ENCODE assay signal across 19 mouse cellular contexts in genomic region chr1:175646952-175647351, GRCm38 (mm10). TPM values are rescaled to one million over a fixed set of nuclear protein-coding genes. Genes with fewer than 3 reads are reported as not detected.
DNase-seq lines count a peak whose midpoint lies in the region; ATAC-seq and TF ChIP-seq lines count a peak whose summit lies in the region.
"Had no signal": no experiment of that assay in that cellular context is flagged by ENCODE, and none has a peak within 500 bp of the region (broad histone marks: within the 10 kb centered on the region; RNA-seq: fewer than 3 reads in every experiment).

No protein-coding gene starts in this region.

- no peaks in the 10 kb centered on the region for H3K4me1 ChIP-seq in lung, embryonic 14.5 days (ENCODE audit: insufficient read depth)
- H3K4me1 ChIP-seq in kidney, embryonic 16.5 days (ENCODE audit: insufficient read depth, low read length) = no peaks in the 10 kb centered on the region
- no peaks in the 10 kb centered on the region for H3K4me1 ChIP-seq in liver, embryonic 11.5 days (replicated peaks; ENCODE audit: control insufficient read depth, insufficient read depth, low read length)
- H3K4me1 ChIP-seq: heart, embryonic 15.5 days; hindbrain, embryonic 10.5 days; stomach, embryonic 15.5 days had no signal

- H3K4me2 ChIP-seq in lung, embryonic 14.5 days = no peak overlapping the region
- no peak overlapping the region for H3K4me2 ChIP-seq in kidney, embryonic 16.5 days (replicated peaks; ENCODE audit: low read depth, low read length)
- H3K4me2 ChIP-seq in liver, embryonic 11.5 days = no peak overlapping the region
- H3K4me2 ChIP-seq: heart, embryonic 15.5 days; stomach, embryonic 15.5 days had no signal

- no peak overlapping the region for H3K4me3 ChIP-seq in lung, embryonic 14.5 days (ENCODE audit: low read depth, low read length)
- no peak overlapping the region for H3K4me3 ChIP-seq in kidney, embryonic 16.5 days (ENCODE audit: low read length)
- H3K4me3 ChIP-seq in liver, embryonic 11.5 days (ENCODE audit: low read depth, low read length) = no peak overlapping the region
- H3K4me3 ChIP-seq: heart, embryonic 15.5 days; hindbrain, embryonic 10.5 days; stomach, embryonic 15.5 days had no signal

- no peak for TF ChIP-seq CTCF in lung, embryonic 14.5 days (IDR thresholded peaks at IDR 0.05; ENCODE audit: low read depth)

- DNase-seq in lung, embryonic 14.5 days = peak; percentile 27
- no peak for DNase-seq in lung, postnatal 4 days
- no peak for DNase-seq in liver, embryonic 11.5 days (ENCODE audit: low spot score)
- DNase-seq in yolk sac, embryonic 10.5 days (ENCODE audit: low spot score) = peak; percentile 79
- DNase-seq in cerebellum, postnatal 10 days = no peak
- no peak for DNase-seq in frontal cortex, postnatal 25 days (ENCODE audit: low spot score in 2 of 2)
- no peak for DNase-seq in testis, postnatal 14 days (ENCODE audit: low spot score)
- DNase-seq: adrenal gland, postnatal 36 days; cerebellum, adult 8-10 months; heart, adult 18-20 months; thymus, postnatal 14 days had no signal

- ATAC-seq in lung, embryonic 14.5 days (ENCODE audit: insufficient read depth) = no peak
- peak; percentile 76; the same call in 1 of the 2 replicates for ATAC-seq in kidney, embryonic 16.5 days (ENCODE audit: low FRiP score, low TSS enrichment)
- peak; percentile 53; the same call in 1 of the 2 replicates for ATAC-seq in liver, embryonic 11.5 days (replicated peaks; ENCODE audit: low FRiP score)

- no peaks in the 10 kb centered on the region for H3K9me3 ChIP-seq in lung, embryonic 14.5 days (ENCODE audit: low read depth, low read length)
- no peaks in the 10 kb centered on the region for H3K9me3 ChIP-seq in kidney, embryonic 16.5 days (ENCODE audit: low read length)
- H3K9me3 ChIP-seq in liver, embryonic 11.5 days (ENCODE audit: control insufficient read depth, low read length) = no peaks in the 10 kb centered on the region
- H3K9me3 ChIP-seq: heart, embryonic 15.5 days; hindbrain, embryonic 10.5 days; stomach, embryonic 15.5 days had no signal

- no peaks in the 10 kb centered on the region for H3K27me3 ChIP-seq in lung, embryonic 14.5 days (ENCODE audit: insufficient read depth, low read length)
- no peaks in the 10 kb centered on the region for H3K27me3 ChIP-seq in kidney, embryonic 16.5 days (ENCODE audit: insufficient read depth, low read length)
- H3K27me3 ChIP-seq in liver, embryonic 11.5 days (replicated peaks; ENCODE audit: control insufficient read depth, insufficient read depth, low read length) = no peaks in the 10 kb centered on the region
- H3K27me3 ChIP-seq: heart, embryonic 15.5 days; stomach, embryonic 15.5 days had no signal

- H3K27ac ChIP-seq in lung, embryonic 14.5 days (ENCODE audit: low read depth) = no peak overlapping the region
- no peak overlapping the region for H3K27ac ChIP-seq in kidney, embryonic 16.5 days (ENCODE audit: low read length)
- H3K27ac ChIP-seq in liver, embryonic 11.5 days (ENCODE audit: low read depth, low read length) = no peak overlapping the region
- H3K27ac ChIP-seq: heart, embryonic 15.5 days; hindbrain, embryonic 10.5 days; stomach, embryonic 15.5 days had no signal

- 35% methylated on average over 9 of the region's 9 CpGs for WGBS in lung, embryonic 14.5 days
- 37% methylated on average over 9 of the region's 9 CpGs for WGBS in kidney, embryonic 16.5 days
- WGBS in liver, embryonic 11.5 days = 51% methylated on average over 9 of the region's 9 CpGs

- H3K36me3 ChIP-seq in lung, embryonic 14.5 days (ENCODE audit: insufficient read depth) = no peaks in the 10 kb centered on the region
- H3K36me3 ChIP-seq in kidney, embryonic 16.5 days (ENCODE audit: insufficient read depth, low read length) = no peaks in the 10 kb centered on the region
- no peaks in the 10 kb centered on the region for H3K36me3 ChIP-seq in liver, embryonic 11.5 days (ENCODE audit: control insufficient read depth, insufficient read depth, low read length)
- H3K36me3 ChIP-seq: heart, embryonic 15.5 days; hindbrain, embryonic 10.5 days; stomach, embryonic 15.5 days had no signal

- H3K9ac ChIP-seq in lung, embryonic 14.5 days = no peak overlapping the region
- no peak overlapping the region for H3K9ac ChIP-seq in kidney, embryonic 16.5 days (replicated peaks; ENCODE audit: low read length)
- no peak overlapping the region for H3K9ac ChIP-seq in liver, embryonic 11.5 days (ENCODE audit: low read depth, low read length)
- H3K9ac ChIP-seq: heart, embryonic 15.5 days; stomach, embryonic 15.5 days had no signal

RNA-seq across cellular contexts. Expression of gene Fh1, which starts 21.5 kb away (rescaled TPM):
- 115 and 123 TPM in 2 replicates for polyA plus RNA-seq in lung, embryonic 14.5 days (2014; fragmentation: Nextera tagmentation; extraction: Ambion mirVana)
- 142 and 160 TPM in 2 replicates for polyA plus RNA-seq in kidney, embryonic 16.5 days (2015; fragmentation: Nextera tagmentation; extraction: Ambion mirVana)
- polyA plus RNA-seq in liver, embryonic 11.5 days (2014; fragmentation: Nextera tagmentation; extraction: Ambion mirVana) = 136 and 146 TPM in 2 replicates

RNA-seq across cellular contexts. Expression of gene Kmo, which starts 26.8 kb away (rescaled TPM):
- polyA plus RNA-seq in lung, embryonic 14.5 days (2014; fragmentation: Nextera tagmentation; extraction: Ambion mirVana) = 0.12 and 0.51 TPM in 2 replicates
- polyA plus RNA-seq in kidney, embryonic 16.5 days (2015; fragmentation: Nextera tagmentation; extraction: Ambion mirVana) = 0.16 and 0.22 TPM in 2 replicates
- polyA plus RNA-seq in liver, embryonic 11.5 days (2014; fragmentation: Nextera tagmentation; extraction: Ambion mirVana) = 1.7 and 1.9 TPM in 2 replicates

RNA-seq across cellular contexts. Expression of gene Opn3, which starts 45.6 kb away (rescaled TPM):
- polyA plus RNA-seq in lung, embryonic 14.5 days (2014; fragmentation: Nextera tagmentation; extraction: Ambion mirVana) = 4.9 and 5.4 TPM in 2 replicates
- 9.3 and 9.4 TPM in 2 replicates for polyA plus RNA-seq in kidney, embryonic 16.5 days (2015; fragmentation: Nextera tagmentation; extraction: Ambion mirVana)
- polyA plus RNA-seq in liver, embryonic 11.5 days (2014; fragmentation: Nextera tagmentation; extraction: Ambion mirVana) = 4.0 and 4.3 TPM in 2 replicates

RNA-seq across cellular contexts. Expression of gene Chml, which starts 45.7 kb away (rescaled TPM):
- polyA plus RNA-seq in lung, embryonic 14.5 days (2014; fragmentation: Nextera tagmentation; extraction: Ambion mirVana) = 4.0 and 4.5 TPM in 2 replicates
- polyA plus RNA-seq in kidney, embryonic 16.5 days (2015; fragmentation: Nextera tagmentation; extraction: Ambion mirVana) = 3.0 and 3.6 TPM in 2 replicates
- 3.2 and 3.6 TPM in 2 replicates for polyA plus RNA-seq in liver, embryonic 11.5 days (2014; fragmentation: Nextera tagmentation; extraction: Ambion mirVana)

RNA-seq across cellular contexts. Expression of gene Wdr64, which starts 51.4 kb away (rescaled TPM):
- not detected in 2 replicates for polyA plus RNA-seq in lung, embryonic 14.5 days (2014; fragmentation: Nextera tagmentation; extraction: Ambion mirVana)
- not detected in 2 replicates for polyA plus RNA-seq in kidney, embryonic 16.5 days (2015; fragmentation: Nextera tagmentation; extraction: Ambion mirVana)
- polyA plus RNA-seq in liver, embryonic 11.5 days (2014; fragmentation: Nextera tagmentation; extraction: Ambion mirVana) = not detected in 2 replicates
- polyA plus RNA-seq: forebrain, embryonic 11.5 days; heart, embryonic 15.5 days; hindbrain, embryonic 10.5 days; limb, embryonic 11.5 days; lung, embryonic 16.5 days; neural tube, embryonic 11.5 days; stomach, embryonic 15.5 days had no signal

Comparison
In these comparisons a context has a peak if more than half of its experiments do, and no peak if none do; other contexts are left out.
1. DNase-seq: peak in lung, embryonic 14.5 days (single experiment) and yolk sac, embryonic 10.5 days (single experiment); none in lung, postnatal 4 days (0 of 2), liver, embryonic 11.5 days (single experiment), cerebellum, postnatal 10 days (0 of 2), frontal cortex, postnatal 25 days (0 of 2) and testis, postnatal 14 days (single experiment).